Mouse (Mus musculus) lung, embryonic 15.5 days (tissue): ENCODE measurements around the gene Hspa12b. TPM values are rescaled to one million over a fixed set of nuclear protein-coding genes. Genes with fewer than 3 reads are reported as not detected.

Experiments
- ATAC-seq: fragments of 200-750 bp; cut with Nextera tagmentation; 2 replicates; pipeline ENCODE4 v1.8.0; 2017; ENCODE audit warnings: moderate number of reproducible peaks, borderline replicate concordance; ENCODE audit not compliant: low FRiP score, low TSS enrichment; ENCODE audit errors: extremely low read depth
- H3K27ac ChIP-seq: fragments of 300-500 bp; sonication (generic); 2 replicates; pipeline ENCODE4 v1.5.1; 2015; ENCODE audit warnings: moderate library complexity, mild to moderate bottlenecking, inconsistent platforms
- H3K27me3 ChIP-seq: fragments of 300-500 bp; sonication (generic); 2 replicates; pipeline ENCODE4 v1.6.1; 2015; ENCODE audit warnings: inconsistent platforms
- H3K36me3 ChIP-seq: fragments of 300-500 bp; sonication (generic); 2 replicates; pipeline ENCODE4 v1.6.1; 2015; ENCODE audit warnings: inconsistent platforms
- H3K4me1 ChIP-seq: fragments of 300-500 bp; sonication (generic); 2 replicates; pipeline ENCODE4 v1.6.1; 2015; ENCODE audit warnings: inconsistent platforms
- H3K4me2 ChIP-seq: fragments of 300-500 bp; sonication (generic); 2 replicates; pipeline ENCODE4 v1.6.1; 2015; ENCODE audit warnings: inconsistent platforms, mild to moderate bottlenecking, moderate library complexity
- H3K4me3 ChIP-seq: fragments of 300-500 bp; sonication (generic); 2 replicates; pipeline ENCODE4 v1.5.1; 2015; ENCODE audit warnings: mild to moderate bottlenecking, inconsistent platforms
- H3K9ac ChIP-seq: fragments of 300-500 bp; sonication (generic); 2 replicates; pipeline ENCODE4 v1.6.1; 2015; ENCODE audit warnings: inconsistent platforms
- H3K9me3 ChIP-seq: fragments of 300-500 bp; sonication (generic); 2 replicates; pipeline ENCODE4 v1.6.1; 2016; ENCODE audit warnings: inconsistent platforms
- WGBS: fragments of 180-500 bp; shearing (Covaris S2); methylation state at CpG from one replicate; pipeline ENCODE4 v1.1.7; 2015; 5-methylcytosine and 5-hydroxymethylcytosine counted together
- polyA plus RNA-seq: library from polyadenylated mRNA; unstranded; fragments of >200 nt; fragmentation: Nextera tagmentation; extraction: Ambion mirVana; gene quantifications from 2 replicates; pipeline ENCODE4 v1.2.1, GENCODE M21; 2015

The Hspa12b gene
- polyA plus RNA-seq, 1 experiment from 2014 or later, result 15.0 TPM

DNA sequence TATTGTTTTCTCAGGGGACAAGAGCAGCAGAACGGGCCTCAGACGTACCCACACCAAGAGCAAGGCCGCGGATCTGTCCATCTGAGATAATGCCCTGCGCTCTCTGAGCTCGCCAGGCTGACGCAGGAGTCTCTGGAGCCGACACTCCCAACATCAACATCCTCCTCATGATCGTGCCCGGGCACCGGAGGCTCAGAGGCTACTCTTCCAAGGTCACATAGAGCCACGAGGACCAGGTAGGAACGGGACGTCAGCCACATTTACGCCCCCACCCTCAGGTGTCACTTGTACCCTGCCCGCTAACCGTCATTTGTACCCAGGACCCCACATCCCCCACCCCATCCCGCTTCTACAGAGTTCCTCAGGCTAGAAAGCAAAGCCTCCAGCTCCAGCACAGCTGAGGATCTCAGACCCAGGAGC lies 32.4 kb downstream of the Hspa12b start:
- peak; percentile 58 for ATAC-seq
- H3K27ac ChIP-seq, result peak overlapping the region; percentile 64

DNA sequence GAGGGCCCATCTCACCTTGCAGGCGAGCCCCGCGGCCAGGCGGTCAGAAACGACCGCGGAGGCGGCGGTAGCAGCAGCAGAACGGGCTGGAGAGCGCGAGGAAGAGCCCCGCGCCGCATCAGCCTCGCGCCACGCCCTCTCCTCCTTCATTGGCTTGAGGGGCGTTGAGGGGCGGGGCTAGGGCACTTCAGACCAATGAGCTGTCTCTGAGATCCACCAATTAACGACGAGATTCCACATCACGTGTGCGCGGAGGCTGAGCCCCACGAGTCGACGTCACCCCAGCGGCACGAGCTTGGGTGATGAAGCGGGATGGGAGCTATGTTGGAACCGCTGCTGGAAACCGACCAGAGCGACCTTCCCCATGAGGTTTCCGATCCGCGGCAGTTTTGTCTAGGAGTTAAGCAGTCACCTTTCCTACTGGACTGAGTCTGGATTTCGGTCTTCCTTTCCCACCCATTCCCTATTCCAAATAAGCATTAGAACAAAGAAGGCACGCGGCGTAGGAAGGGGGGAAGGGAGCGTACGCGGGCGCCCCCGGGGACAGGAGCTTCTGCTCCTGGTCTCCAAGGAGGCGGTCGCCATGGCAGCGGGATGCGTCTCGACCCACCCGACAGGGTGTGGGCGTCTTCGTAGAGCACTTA lies 33.0 kb downstream of the Hspa12b start, which contains the start of gene 1700037H04Rik:
1700037H04Rik (minus strand) TSS at position 144 of the 644 bp plus-strand sequence.
- Histone ChIP-seq H3K27ac (peak within 1 kb of the TSS; percentile 90), H3K36me3 (no peaks in the 10 kb centered on the region), H3K4me3 (peak within 1 kb of the TSS; percentile 76), H3K27me3 (no peaks in the 10 kb centered on the region), H3K9ac (peak within 1 kb of the TSS; percentile 84), H3K4me2 (peak within 1 kb of the TSS; percentile 92), H3K4me1 (peaks cover 14% of the 10 kb centered on the region), H3K9me3 (no peaks in the 10 kb centered on the region)
- peak; percentile 98 for ATAC-seq
- WGBS, result under 1% methylated on average over 54 of the region's 54 CpGs

More for the DNA sequence above, 32.4 kb downstream of the Hspa12b start:
- WGBS, result under 1% methylated on average over 18 of the region's 18 CpGs
- peak overlapping the region; percentile 92 for H3K4me2 ChIP-seq
- H3K9me3 ChIP-seq, result no peaks in the 10 kb centered on the region
- peak overlapping the region; percentile 76 for H3K4me3 ChIP-seq
- peaks cover 3% of the 10 kb centered on the region; the same call in 1 of the 2 replicates for H3K36me3 ChIP-seq
- peaks cover 14% of the 10 kb centered on the region for H3K4me1 ChIP-seq
- no peaks in the 10 kb centered on the region for H3K27me3 ChIP-seq
- peak overlapping the region; percentile 84 for H3K9ac ChIP-seq

DNA sequence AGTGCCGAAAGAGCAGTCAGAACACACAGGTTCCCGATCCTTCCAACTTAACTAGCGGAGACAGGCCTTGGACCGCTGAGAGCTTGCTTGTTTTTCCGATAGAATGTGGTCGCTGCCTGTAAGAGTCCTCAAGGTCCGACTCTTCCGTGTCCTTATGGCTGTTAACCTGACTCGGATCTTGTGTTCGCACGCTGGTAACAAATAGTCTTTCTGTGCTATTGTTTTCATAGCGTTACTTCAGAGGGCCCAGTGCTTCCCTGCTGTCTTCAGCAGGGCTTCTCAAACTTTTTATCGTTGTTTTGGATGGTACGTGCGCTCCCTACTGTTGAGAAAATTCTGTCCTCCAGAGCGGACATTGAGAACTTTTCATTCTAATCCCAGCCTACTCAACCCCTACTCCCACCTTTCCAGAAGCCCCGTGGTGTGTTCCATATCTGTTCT lies 33.6 kb downstream of the Hspa12b start:
- ATAC-seq, result peak; percentile 2; the same call in 1 of the 2 replicates
- 1% methylated on average over 17 of the region's 17 CpGs for WGBS
- Histone ChIP-seq H3K27me3 (no peaks in the 10 kb centered on the region), H3K36me3 (no peaks in the 10 kb centered on the region), H3K4me1 (peaks cover 14% of the 10 kb centered on the region), H3K27ac (peak overlapping the region; percentile 90), H3K4me2 (peak overlapping the region; percentile 92), H3K9ac (peak overlapping the region; percentile 66), H3K9me3 (no peaks in the 10 kb centered on the region), H3K4me3 (peak overlapping the region; percentile 76)

DNA sequence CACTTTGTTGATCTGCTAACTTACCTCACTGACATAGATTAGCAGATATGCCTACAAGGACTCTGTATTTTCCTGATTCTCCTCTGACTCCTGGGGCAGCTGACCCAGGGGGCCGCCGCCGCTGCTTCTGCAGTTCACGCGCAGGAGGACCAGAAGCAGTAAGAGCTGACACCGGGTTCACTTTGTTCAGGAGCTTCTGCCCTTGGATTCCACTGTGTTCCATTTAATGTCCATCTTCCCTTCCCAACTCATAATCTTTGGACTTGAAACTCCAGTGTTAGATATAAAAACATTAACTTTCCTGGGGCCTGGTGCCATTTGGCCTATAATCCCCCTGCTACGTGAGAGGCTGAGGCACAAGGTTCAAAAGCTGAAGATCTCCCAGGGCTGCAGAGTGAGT lies 36.8 kb downstream of the Hspa12b start:
- H3K27me3 ChIP-seq, result no peaks in the 10 kb centered on the region
- H3K9ac ChIP-seq, result no peak overlapping the region
- 69% methylated on average over 7 of the region's 7 CpGs for WGBS
- H3K4me2 ChIP-seq, result no peak overlapping the region
- H3K36me3 ChIP-seq, result no peaks in the 10 kb centered on the region
- H3K9me3 ChIP-seq, result no peaks in the 10 kb centered on the region
- H3K4me1 ChIP-seq, result peaks cover 5% of the 10 kb centered on the region
- no peak overlapping the region for H3K4me3 ChIP-seq
- no peak overlapping the region for H3K27ac ChIP-seq
- ATAC-seq, result no peak

DNA sequence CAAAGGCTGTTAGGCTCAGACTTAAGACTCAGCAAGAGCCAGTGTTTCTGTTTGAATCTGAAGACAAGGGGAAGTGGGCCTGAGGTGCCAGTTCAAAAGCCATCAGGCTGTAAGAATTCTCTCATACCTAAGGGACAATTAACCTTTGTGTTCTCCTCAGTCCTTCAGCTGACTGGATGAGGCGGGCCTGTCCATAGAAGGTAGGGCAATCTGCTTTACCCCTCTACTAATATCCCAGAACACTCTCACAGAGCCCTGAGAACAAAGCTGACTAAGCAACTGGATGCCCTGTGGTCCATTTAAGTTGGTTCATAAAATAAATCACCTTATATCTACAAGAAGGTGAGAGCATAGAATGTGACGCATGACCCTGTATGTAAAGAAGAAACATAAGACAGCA lies 39.1 kb downstream of the Hspa12b start:
- Histone ChIP-seq H3K4me1 (peaks cover 1% of the 10 kb centered on the region; the same call in 1 of the 2 replicates), H3K36me3 (no peaks in the 10 kb centered on the region), H3K27me3 (peaks cover 11% of the 10 kb centered on the region), H3K9ac (no peak overlapping the region), H3K9me3 (no peaks in the 10 kb centered on the region), H3K4me2 (no peak overlapping the region), H3K4me3 (no peak overlapping the region), H3K27ac (no peak overlapping the region)
- ATAC-seq, result no peak
- 76% methylated on average over 2 of the region's 2 CpGs for WGBS

DNA sequence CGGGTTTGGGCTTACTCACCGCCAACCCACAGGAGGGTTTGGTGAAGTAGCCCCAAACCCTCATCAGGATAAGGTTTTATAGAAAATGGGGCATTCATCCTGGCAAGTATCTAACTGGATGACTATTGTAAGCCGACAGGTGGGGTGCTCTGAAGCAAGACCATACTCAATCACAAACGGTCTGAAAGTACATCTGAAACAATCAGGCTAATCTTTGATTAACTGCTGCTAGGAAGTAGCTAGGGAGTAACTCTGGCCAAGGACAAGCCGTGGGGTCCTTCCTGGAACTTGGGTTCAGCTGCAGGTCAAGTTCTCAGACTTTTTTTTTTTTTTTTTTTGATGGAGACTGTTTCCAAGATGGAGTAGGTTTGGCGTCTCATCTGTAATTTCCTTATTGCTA lies 40.9 kb downstream of the Hspa12b start:
- no peaks in the 10 kb centered on the region for H3K9me3 ChIP-seq
- WGBS, result 71% methylated on average over 6 of the region's 6 CpGs

DNA sequence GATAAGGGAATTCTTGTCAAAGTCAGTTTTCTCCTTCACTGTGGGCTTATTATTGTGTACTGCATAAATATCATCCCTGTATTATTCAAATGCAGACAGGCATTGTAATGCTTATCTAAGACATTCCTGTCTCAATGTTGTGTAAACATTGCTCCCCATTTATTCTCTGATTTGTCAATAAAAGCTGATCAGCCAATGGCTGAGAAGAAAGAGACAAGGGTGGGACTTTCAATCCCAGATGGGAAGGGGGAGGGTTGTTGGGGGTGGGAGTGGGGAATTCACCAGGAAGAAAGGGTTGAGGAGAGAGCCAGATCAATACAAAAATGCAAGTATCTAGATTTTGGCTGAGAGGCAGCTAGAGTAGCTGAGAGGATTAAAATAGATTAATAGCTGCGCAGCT lies 41.8 kb downstream of the Hspa12b start:
- Histone ChIP-seq H3K27me3 (peaks cover 34% of the 10 kb centered on the region), H3K4me3 (no peak overlapping the region), H3K9ac (no peak overlapping the region), H3K9me3 (no peaks in the 10 kb centered on the region), H3K4me1 (0 out of 2 replicates have a peak, but pooled peaks cover 5% of the 10 kb centered on the region), H3K36me3 (no peaks in the 10 kb centered on the region), H3K27ac (no peak overlapping the region), H3K4me2 (no peak overlapping the region)
- WGBS, result 66% methylated on average over 1 of the region's 1 CpGs
- ATAC-seq, result no peak

More for the DNA sequence above, 40.9 kb downstream of the Hspa12b start:
- Histone ChIP-seq H3K27me3 (peaks cover 29% of the 10 kb centered on the region), H3K4me1 (0 out of 2 replicates have a peak, but pooled peaks cover 5% of the 10 kb centered on the region), H3K4me2 (no peak overlapping the region), H3K4me3 (no peak overlapping the region), H3K27ac (no peak overlapping the region), H3K36me3 (no peaks in the 10 kb centered on the region), H3K9ac (no peak overlapping the region)
- ATAC-seq, result no peak

DNA sequence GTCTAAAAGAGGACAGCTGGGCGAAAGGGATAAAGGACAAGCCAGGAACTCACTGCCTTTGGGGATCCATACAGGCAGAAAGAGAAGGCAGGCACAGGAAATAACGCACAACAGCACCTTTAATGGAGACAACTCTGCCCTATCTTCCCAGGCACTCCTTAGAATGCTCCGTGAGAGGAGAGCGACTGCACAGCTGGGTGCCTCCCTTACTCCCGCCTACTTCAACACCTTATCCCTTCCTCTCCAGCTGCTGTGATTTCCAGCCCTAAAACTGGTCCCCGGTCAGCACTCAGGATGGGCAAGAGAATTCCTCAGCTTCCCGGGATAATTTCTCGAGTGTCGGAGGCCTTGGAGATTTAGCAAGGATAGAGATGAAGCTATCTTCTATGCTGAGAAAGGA lies 43.9 kb downstream of the Hspa12b start:
- Histone ChIP-seq H3K9me3 (no peaks in the 10 kb centered on the region), H3K27me3 (peaks cover 34% of the 10 kb centered on the region), H3K27ac (no peak overlapping the region), H3K4me1 (peaks cover 19% of the 10 kb centered on the region), H3K36me3 (no peaks in the 10 kb centered on the region), H3K4me3 (no peak overlapping the region), H3K9ac (no peak overlapping the region), H3K4me2 (peak overlapping the region; percentile 47)
- ATAC-seq, result no peak
- 23% methylated on average over 9 of the region's 9 CpGs for WGBS

DNA sequence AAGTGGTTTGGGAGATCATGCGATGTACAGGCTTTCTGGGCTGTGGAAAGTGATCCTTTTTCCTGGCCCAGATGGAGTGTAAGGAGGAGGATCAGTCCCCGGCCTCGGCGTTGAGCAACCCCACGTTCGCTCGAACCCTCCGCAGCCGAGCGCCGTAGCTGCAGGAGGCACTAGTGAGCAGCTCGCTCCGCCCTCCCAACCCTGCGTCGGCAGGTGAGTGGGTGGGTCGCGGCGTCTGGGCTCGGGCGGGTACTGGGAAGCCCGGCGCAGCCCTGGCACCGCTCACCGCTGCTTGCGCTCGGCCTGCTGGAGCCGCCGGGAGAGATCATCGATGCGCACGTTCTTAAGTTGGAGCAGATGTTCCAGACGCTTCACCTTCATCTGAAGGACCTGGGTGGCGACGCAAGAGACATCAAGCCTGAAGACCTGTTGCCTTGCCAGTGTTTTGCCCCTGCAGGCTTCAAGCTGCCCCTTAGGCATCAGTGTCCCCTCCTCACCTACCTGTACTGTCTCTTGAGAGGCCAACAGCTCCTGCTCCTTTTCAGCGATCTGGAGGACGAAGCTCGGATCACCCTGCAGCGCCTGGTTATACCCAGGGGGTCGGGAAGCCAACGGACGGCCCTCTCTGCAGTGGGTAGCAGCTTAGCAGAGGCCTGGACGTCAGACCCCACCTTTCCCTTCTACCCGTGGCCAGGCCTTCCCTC lies 44.5 kb downstream of the Hspa12b start:
- H3K27ac ChIP-seq, result no peak overlapping the region
- peak overlapping the region; percentile 17 for H3K4me3 ChIP-seq
- H3K9me3 ChIP-seq, result no peaks in the 10 kb centered on the region
- no peak overlapping the region for H3K9ac ChIP-seq
- H3K36me3 ChIP-seq, result no peaks in the 10 kb centered on the region
- peak overlapping the region; percentile 47 for H3K4me2 ChIP-seq
- ATAC-seq, result no peak
- peaks cover 34% of the 10 kb centered on the region for H3K27me3 ChIP-seq
- 9% methylated on average over 43 of the region's 43 CpGs for WGBS
- H3K4me1 ChIP-seq, result peaks cover 26% of the 10 kb centered on the region

DNA sequence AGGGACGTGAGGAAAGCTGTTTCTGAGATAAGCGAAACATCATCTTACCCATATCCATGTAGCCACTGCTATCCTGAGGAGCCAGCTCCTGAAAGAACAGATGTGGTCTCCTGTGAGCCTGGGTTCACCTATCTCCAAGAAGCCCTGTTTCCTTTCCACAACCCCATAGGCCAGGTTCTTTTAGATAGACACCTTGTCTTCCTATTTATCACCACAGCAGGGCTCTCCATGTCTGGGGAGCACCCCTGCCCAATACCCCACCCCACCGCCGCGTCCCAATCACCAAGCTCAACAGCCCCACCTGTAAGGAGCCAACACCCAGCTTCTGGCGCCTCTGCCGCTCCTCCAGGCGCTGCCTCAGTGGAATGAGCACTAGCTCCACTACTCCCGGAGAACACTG lies 45.2 kb downstream of the Hspa12b start:
- H3K27ac ChIP-seq, result no peak overlapping the region
- H3K27me3 ChIP-seq, result peaks cover 34% of the 10 kb centered on the region
- WGBS, result 51% methylated on average over 9 of the region's 9 CpGs
- H3K4me1 ChIP-seq, result peaks cover 33% of the 10 kb centered on the region
- no peak overlapping the region for H3K4me3 ChIP-seq
- H3K9me3 ChIP-seq, result no peaks in the 10 kb centered on the region
- H3K36me3 ChIP-seq, result no peaks in the 10 kb centered on the region
- H3K9ac ChIP-seq, result no peak overlapping the region
- ATAC-seq, result no peak
- no peak overlapping the region for H3K4me2 ChIP-seq

DNA sequence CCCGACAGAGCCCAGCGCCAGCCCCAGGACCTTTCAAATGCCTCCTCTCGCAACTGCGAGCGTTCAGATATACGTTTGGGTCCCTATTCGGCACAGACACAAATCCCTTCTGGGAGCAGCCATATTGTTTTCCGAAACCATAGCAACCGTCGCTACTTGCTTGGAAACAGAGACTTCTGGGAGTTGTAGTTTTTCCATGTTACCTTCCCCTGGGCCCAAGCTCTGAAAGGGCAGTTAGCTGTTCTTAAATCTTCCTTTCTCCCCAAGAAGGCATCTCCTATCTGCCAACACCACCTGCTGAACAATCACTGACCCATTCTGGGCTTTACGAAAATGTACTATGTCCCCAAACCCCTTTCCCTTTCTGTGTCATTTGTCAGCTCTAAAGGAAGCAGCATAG lies 47.6 kb downstream of the Hspa12b start:
- Histone ChIP-seq H3K27me3 (peaks cover 34% of the 10 kb centered on the region), H3K27ac (no peak overlapping the region), H3K36me3 (0 out of 2 replicates have a peak, but pooled peaks cover 4% of the 10 kb centered on the region), H3K9me3 (no peaks in the 10 kb centered on the region), H3K4me3 (peak overlapping the region; percentile 30), H3K4me1 (peaks cover 51% of the 10 kb centered on the region), H3K4me2 (peak overlapping the region; percentile 64), H3K9ac (no peak overlapping the region)
- 4% methylated on average over 11 of the region's 11 CpGs for WGBS
- no peak for ATAC-seq
